Mouse (Mus musculus) lung, adult 2 months (tissue): ENCODE measurements around the gene Cacna2d4.

Source experiments
- CTCF ChIP-seq: fragments of 200-500 bp; IDR thresholded peaks from 2 replicates; pipeline ENCODE4 v1.5.1; 2011; ENCODE audit warnings: mild to moderate bottlenecking, low read length, control low read depth; ENCODE audit not compliant: insufficient read depth
- POLR2A ChIP-seq: fragments of 200-500 bp; IDR thresholded peaks from 2 replicates; pipeline ENCODE4 v1.6.1; 2011; ENCODE audit warnings: low read depth, mild to moderate bottlenecking, control low read depth, low read length, borderline replicate concordance; ENCODE audit errors: extremely low read depth

DNA sequence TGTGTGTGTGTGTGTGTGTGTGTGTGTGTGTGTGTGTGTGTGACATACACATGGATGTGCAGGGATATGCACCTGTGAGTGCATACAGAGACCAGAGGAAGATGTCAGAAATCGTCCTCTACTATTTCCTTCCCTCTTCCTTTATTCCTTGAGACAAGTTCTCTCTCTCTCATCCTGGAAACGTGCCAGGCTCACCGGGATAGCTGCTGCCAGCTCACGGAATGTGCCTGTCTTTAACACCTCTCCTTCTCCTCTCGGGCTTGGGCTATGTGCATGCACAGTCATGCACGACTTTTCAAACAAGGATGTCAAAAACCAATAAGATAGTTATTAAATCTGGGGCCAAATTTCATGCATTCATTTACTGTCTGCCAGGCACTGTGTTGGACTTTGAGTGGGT is 48.7 kb upstream of the Cacna2d4 start:
- no peak for TF ChIP-seq POLR2A
- no peak for TF ChIP-seq CTCF
